In genomic region chr5:99284369-99284768, GRCm38 (mm10) we compare ENCODE assay signal across 18 mouse cellular contexts.
DNase-seq lines count a peak whose midpoint lies in the region; ATAC-seq and TF ChIP-seq lines count a peak whose summit lies in the region.
"Had no signal": no experiment of that assay in that cellular context is flagged by ENCODE, and none has a peak within 500 bp of the region (broad histone marks: within the 10 kb centered on the region; RNA-seq: fewer than 3 reads in every experiment).

No protein-coding gene starts in this region.

- no peaks in the 10 kb centered on the region for H3K27me3 ChIP-seq in liver, embryonic 15.5 days
- H3K27me3 ChIP-seq in liver, embryonic 11.5 days (replicated peaks; ENCODE audit: control insufficient read depth, insufficient read depth, low read length), result no peaks in the 10 kb centered on the region
- H3K27me3 ChIP-seq in intestine, embryonic 16.5 days (replicated peaks; ENCODE audit: control insufficient read depth, insufficient read depth, low read length), result no peaks in the 10 kb centered on the region
- no peaks in the 10 kb centered on the region for H3K27me3 ChIP-seq in lung, postnatal 0 days (replicated peaks; ENCODE audit: insufficient read depth, low read length)
- H3K27me3 ChIP-seq: embryonic facial prominence, embryonic 12.5 days; heart, embryonic 13.5 days; midbrain, embryonic 15.5 days; neural tube, embryonic 12.5 days had no signal

- peak overlapping the region; percentile 21; the same call in 1 of the 2 replicates for H3K27ac ChIP-seq in liver, embryonic 15.5 days (replicated peaks)
- H3K27ac ChIP-seq in liver, embryonic 11.5 days (ENCODE audit: low read depth, low read length), result no peak overlapping the region
- H3K27ac ChIP-seq in intestine, embryonic 16.5 days (ENCODE audit: low read length), result no peak overlapping the region
- peak overlapping the region; percentile 68 for H3K27ac ChIP-seq in lung, postnatal 0 days (ENCODE audit: low read length)
- H3K27ac ChIP-seq: embryonic facial prominence, embryonic 12.5 days; forebrain, embryonic 12.5 days; heart, embryonic 13.5 days; hindbrain, embryonic 14.5 days; macrophage; midbrain, embryonic 15.5 days; neural tube, embryonic 12.5 days had no signal

- H3K4me1 ChIP-seq in liver, embryonic 15.5 days (replicated peaks), result 0 out of 2 replicates have a peak, but pooled peaks cover 3% of the 10 kb centered on the region
- no peaks in the 10 kb centered on the region for H3K4me1 ChIP-seq in liver, embryonic 11.5 days (replicated peaks; ENCODE audit: control insufficient read depth, insufficient read depth, low read length)
- no peaks in the 10 kb centered on the region; the same call in 1 of the 2 replicates for H3K4me1 ChIP-seq in intestine, embryonic 16.5 days (ENCODE audit: control insufficient read depth, insufficient read depth, low read length)
- peaks cover 13% of the 10 kb centered on the region; the same call in 1 of the 2 replicates for H3K4me1 ChIP-seq in lung, postnatal 0 days (ENCODE audit: insufficient read depth, low read depth, low read length)
- H3K4me1 ChIP-seq: midbrain, embryonic 15.5 days; neural tube, embryonic 12.5 days had no signal

- H3K36me3 ChIP-seq in liver, embryonic 15.5 days (replicated peaks), result no peaks in the 10 kb centered on the region
- H3K36me3 ChIP-seq in liver, embryonic 11.5 days (ENCODE audit: control insufficient read depth, insufficient read depth, low read length), result no peaks in the 10 kb centered on the region
- no peaks in the 10 kb centered on the region for H3K36me3 ChIP-seq in intestine, embryonic 16.5 days (ENCODE audit: control insufficient read depth, insufficient read depth, low read length)
- H3K36me3 ChIP-seq in lung, postnatal 0 days (ENCODE audit: insufficient read depth, low read length), result no peaks in the 10 kb centered on the region
- H3K36me3 ChIP-seq: embryonic facial prominence, embryonic 12.5 days; forebrain, embryonic 12.5 days; heart, embryonic 13.5 days; midbrain, embryonic 15.5 days; neural tube, embryonic 12.5 days had no signal

- H3K9ac ChIP-seq in liver, embryonic 15.5 days, result no peak overlapping the region
- H3K9ac ChIP-seq in liver, embryonic 11.5 days (ENCODE audit: low read depth, low read length), result no peak overlapping the region
- H3K9ac ChIP-seq in intestine, embryonic 16.5 days (ENCODE audit: low read depth, low read length), result no peak overlapping the region
- H3K9ac ChIP-seq in lung, postnatal 0 days (replicated peaks; ENCODE audit: low read depth), result no peak overlapping the region
- H3K9ac ChIP-seq: embryonic facial prominence, embryonic 12.5 days; forebrain, embryonic 12.5 days; heart, embryonic 13.5 days; hindbrain, embryonic 14.5 days; midbrain, embryonic 15.5 days; neural tube, embryonic 12.5 days had no signal

- H3K9me3 ChIP-seq in liver, embryonic 15.5 days (replicated peaks), result no peaks in the 10 kb centered on the region
- H3K9me3 ChIP-seq in liver, embryonic 11.5 days (ENCODE audit: control insufficient read depth, low read length), result no peaks in the 10 kb centered on the region
- H3K9me3 ChIP-seq in intestine, embryonic 16.5 days (ENCODE audit: control insufficient read depth, low read length), result no peaks in the 10 kb centered on the region
- no peaks in the 10 kb centered on the region for H3K9me3 ChIP-seq in lung, postnatal 0 days (ENCODE audit: low read length)
- H3K9me3 ChIP-seq: embryonic facial prominence, embryonic 12.5 days; forebrain, embryonic 12.5 days; heart, embryonic 13.5 days; midbrain, embryonic 15.5 days; neural tube, embryonic 12.5 days had no signal

- no peak for DNase-seq in liver, embryonic 11.5 days (ENCODE audit: low spot score)
- DNase-seq in lung, postnatal 0 days (ENCODE audit: low spot score), result peak; percentile 97
- DNase-seq in yolk sac, embryonic 10.5 days (ENCODE audit: low spot score), result peak; percentile 16
- no peak for DNase-seq in Muller cell, postnatal 12 days (ENCODE audit: inconsistent ontology term)
- no peak for DNase-seq in spleen, postnatal 36 days (ENCODE audit: low spot score in 2 of 2)
- DNase-seq: cerebellum, postnatal 25 days; layer of hippocampus, adult 9-11 months; retina, postnatal 1 day; thymus, postnatal 36 days had no signal

- peak; percentile 54; the same call in 1 of the 2 replicates for ATAC-seq in liver, embryonic 15.5 days (ENCODE audit: insufficient read depth)
- ATAC-seq in liver, embryonic 11.5 days (replicated peaks; ENCODE audit: low FRiP score), result no peak
- ATAC-seq in intestine, embryonic 16.5 days, result peak; percentile 79
- peak; percentile 91 for ATAC-seq in lung, postnatal 0 days
- ATAC-seq: midbrain, embryonic 15.5 days had no signal

- 67% methylated on average over 7 of the region's 7 CpGs for WGBS in liver, embryonic 15.5 days (ENCODE audit: insufficient replicate concordance)
- 80% methylated on average over 7 of the region's 7 CpGs for WGBS in liver, embryonic 11.5 days
- 66% methylated on average over 7 of the region's 7 CpGs for WGBS in intestine, embryonic 16.5 days
- WGBS in lung, postnatal 0 days, result 43% methylated on average over 7 of the region's 7 CpGs

- TF ChIP-seq CTCF in lung, postnatal 0 days (IDR thresholded peaks at IDR 0.05), result no peak

- no peak overlapping the region for H3K4me3 ChIP-seq in liver, embryonic 15.5 days (replicated peaks)
- no peak overlapping the region for H3K4me3 ChIP-seq in liver, embryonic 11.5 days (ENCODE audit: low read depth, low read length)
- H3K4me3 ChIP-seq in intestine, embryonic 16.5 days (ENCODE audit: low read length), result no peak overlapping the region
- H3K4me3 ChIP-seq in lung, postnatal 0 days (ENCODE audit: low read depth, low read length), result no peak overlapping the region
- H3K4me3 ChIP-seq: embryonic facial prominence, embryonic 12.5 days; forebrain, embryonic 12.5 days; heart, embryonic 13.5 days; midbrain, embryonic 15.5 days; neural tube, embryonic 12.5 days had no signal

- H3K4me2 ChIP-seq in liver, embryonic 15.5 days, result no peak overlapping the region
- H3K4me2 ChIP-seq in liver, embryonic 11.5 days, result no peak overlapping the region
- H3K4me2 ChIP-seq in intestine, embryonic 16.5 days (ENCODE audit: low read depth, low read length), result no peak overlapping the region
- no peak overlapping the region for H3K4me2 ChIP-seq in lung, postnatal 0 days (replicated peaks; ENCODE audit: low read depth, low read length)
- H3K4me2 ChIP-seq: embryonic facial prominence, embryonic 12.5 days; forebrain, embryonic 12.5 days; heart, embryonic 13.5 days; hindbrain, embryonic 14.5 days; midbrain, embryonic 15.5 days; neural tube, embryonic 12.5 days had no signal

- peak; percentile 100 for TF ChIP-seq EP300 in lung, postnatal 0 days (IDR thresholded peaks at IDR 0.05)

Comparison
In these comparisons a context has a peak if more than half of its experiments do, and no peak if none do; other contexts are left out.
1. H3K27ac ChIP-seq: peak in liver, embryonic 15.5 days (single experiment) and lung, postnatal 0 days (single experiment); none in liver, embryonic 11.5 days (single experiment) and intestine, embryonic 16.5 days (single experiment).
2. DNase-seq: peak in lung, postnatal 0 days (single experiment) and yolk sac, embryonic 10.5 days (single experiment); none in liver, embryonic 11.5 days (single experiment), Muller cell, postnatal 12 days (single experiment) and spleen, postnatal 36 days (0 of 2).